Mouse (Mus musculus) kidney, adult 2 months (tissue): ENCODE data around the gene Wdfy3. TPM values are rescaled to one million over a fixed set of nuclear protein-coding genes. Genes with fewer than 3 reads are reported as not detected.
"Not testable (repeated sequence)": the region's sequence is repeated elsewhere in the genome, so short reads cannot be mapped to it uniquely, and the experiment has no call there.

Source experiments
- DNase-seq: peaks from one replicate; pipeline ENCODE4 v3.0.0; 2021
- H3K27ac ChIP-seq: fragments of 200-500 bp; 2 replicates; pipeline ENCODE4 v1.5.1; 2012; ENCODE audit warnings: low read depth, low read length, control low read depth, inconsistent platforms; ENCODE audit not compliant: insufficient read depth
- H3K27me3 ChIP-seq: fragments of 200-500 bp; replicated peaks from 2 replicates; pipeline ENCODE4 v1.6.1; 2012; ENCODE audit warnings: mild to moderate bottlenecking, moderate library complexity, low read length, inconsistent platforms; ENCODE audit not compliant: control insufficient read depth, insufficient read depth
- H3K36me3 ChIP-seq: fragments of 200-500 bp; 2 replicates; pipeline ENCODE4 v1.6.1; 2012; ENCODE audit warnings: mild to moderate bottlenecking, moderate library complexity, low read length, inconsistent platforms; ENCODE audit not compliant: control insufficient read depth, insufficient read depth
- H3K4me1 ChIP-seq: fragments of 200-500 bp; 2 replicates; pipeline ENCODE4 v1.6.1; 2011; ENCODE audit warnings: low read length; ENCODE audit not compliant: control insufficient read depth, insufficient read depth
- H3K4me3 ChIP-seq: fragments of 200-500 bp; 2 replicates; pipeline ENCODE4 v1.5.1; 2011; ENCODE audit warnings: mild to moderate bottlenecking, low read depth, low read length, control low read depth; ENCODE audit not compliant: insufficient read depth
- CTCF ChIP-seq: fragments of 200-500 bp; conservative IDR thresholded peaks from 2 replicates; pipeline ENCODE4 v1.5.1; 2011; ENCODE audit warnings: low read depth, mild to moderate bottlenecking, control low read depth, low read length, moderate library complexity, mixed read lengths; ENCODE audit not compliant: insufficient read depth, insufficient read length
- POLR2A ChIP-seq: fragments of 200-500 bp; IDR thresholded peaks from one replicate; pipeline ENCODE4 v1.6.1; 2011; ENCODE audit warnings: low read depth, low read length, control low read depth
- WGBS: fragments of 180-500 bp; shearing (Covaris S2); methylation state at CpG from one replicate; pipeline ENCODE4 v1.1.7; 2018; 5-methylcytosine and 5-hydroxymethylcytosine counted together
- polyA plus RNA-seq: library from polyadenylated mRNA; depleted of rRNA; stranded (reverse); fragments of >200 nt; gene quantifications from 2 replicates; pipeline ENCODE4 v1.2.3, GENCODE M21; 2012

Wdfy3 gene
- polyA plus RNA-seq, 1 experiment, result 39.7 TPM

DNA sequence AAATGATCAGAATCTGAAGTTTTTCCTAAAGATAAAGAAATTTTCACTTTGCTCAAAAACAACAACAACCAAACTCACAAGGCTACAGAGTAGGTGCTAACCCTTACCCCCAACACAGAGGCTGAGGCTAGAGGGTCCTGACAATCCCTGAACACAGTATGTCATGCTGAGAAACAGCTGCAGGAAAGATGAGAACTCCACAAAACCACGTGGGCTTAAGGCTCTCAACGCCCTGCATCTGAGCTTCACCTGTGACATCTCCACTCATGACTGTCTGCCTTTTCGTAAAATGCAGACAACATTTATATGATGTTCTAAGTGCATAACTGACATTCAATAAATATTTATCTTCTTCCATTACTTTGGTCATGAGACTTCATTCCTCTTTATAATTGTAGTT lies 83.0 kb downstream of the Wdfy3 start:
- Histone ChIP-seq H3K4me1 (no peaks in the 10 kb centered on the region; the same call in 1 of the 2 replicates), H3K27me3 (no peaks in the 10 kb centered on the region), H3K4me3 (no peak overlapping the region), H3K27ac (no peak overlapping the region), H3K36me3 (no peaks in the 10 kb centered on the region)
- DNase-seq, result no peak
- WGBS, result 61% methylated on average over 3 of the region's 3 CpGs
- TF ChIP-seq CTCF (no peak), POLR2A (no peak)

DNA sequence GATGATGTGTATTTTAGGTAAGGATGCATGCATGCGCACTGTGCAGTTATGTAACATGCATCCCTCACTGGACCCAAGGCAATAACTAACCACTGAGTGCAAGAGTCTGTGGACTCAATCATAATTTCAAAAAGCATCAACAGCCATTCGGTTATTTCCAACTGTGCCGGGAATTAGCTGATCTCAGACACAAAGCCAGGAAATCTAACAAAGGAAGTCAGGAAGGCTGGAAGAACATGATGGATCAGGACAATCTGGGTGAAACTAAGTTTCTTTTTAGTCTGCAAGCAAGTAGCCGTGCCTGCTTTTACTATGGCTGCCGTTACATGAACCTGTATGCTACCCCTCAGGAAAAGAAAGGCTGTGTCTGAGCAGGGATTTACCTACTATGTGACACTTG lies 87.5 kb downstream of the Wdfy3 start:
- Histone ChIP-seq H3K4me1 (no peaks in the 10 kb centered on the region), H3K27me3 (no peaks in the 10 kb centered on the region), H3K4me3 (no peak overlapping the region), H3K27ac (peak overlapping the region; percentile 76), H3K36me3 (no peaks in the 10 kb centered on the region)
- no peak for TF ChIP-seq CTCF
- TF ChIP-seq POLR2A, result no peak
- DNase-seq, result peak; percentile 57
- 66% methylated on average over 5 of the region's 5 CpGs for WGBS

DNA sequence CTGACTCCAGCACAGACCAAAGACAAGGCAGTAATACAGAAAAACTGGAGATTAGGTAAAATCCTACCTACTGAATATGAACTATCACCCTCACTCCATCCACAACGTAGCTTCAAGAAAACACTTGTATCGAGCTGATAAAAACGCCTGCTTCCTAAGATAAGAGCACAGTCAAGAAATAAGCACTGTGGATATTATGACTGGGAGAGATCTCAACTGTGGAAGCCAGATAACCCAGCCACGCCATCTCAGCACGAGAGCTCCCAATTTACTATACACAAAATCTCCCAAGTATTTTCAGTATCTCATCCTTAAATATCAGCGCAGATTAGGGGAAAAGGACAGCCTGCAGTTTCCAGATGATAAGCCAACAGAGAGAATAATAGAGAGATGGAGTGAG lies 90.1 kb downstream of the Wdfy3 start:
- TF ChIP-seq POLR2A (no peak), CTCF (no peak)
- no peak for DNase-seq
- H3K4me1 ChIP-seq, result no peaks in the 10 kb centered on the region
- H3K4me3 ChIP-seq, result no peak overlapping the region
- H3K27me3 ChIP-seq, result no peaks in the 10 kb centered on the region
- no peak overlapping the region for H3K27ac ChIP-seq
- WGBS, result 95% methylated on average over 6 of the region's 6 CpGs
- H3K36me3 ChIP-seq, result no peaks in the 10 kb centered on the region

DNA sequence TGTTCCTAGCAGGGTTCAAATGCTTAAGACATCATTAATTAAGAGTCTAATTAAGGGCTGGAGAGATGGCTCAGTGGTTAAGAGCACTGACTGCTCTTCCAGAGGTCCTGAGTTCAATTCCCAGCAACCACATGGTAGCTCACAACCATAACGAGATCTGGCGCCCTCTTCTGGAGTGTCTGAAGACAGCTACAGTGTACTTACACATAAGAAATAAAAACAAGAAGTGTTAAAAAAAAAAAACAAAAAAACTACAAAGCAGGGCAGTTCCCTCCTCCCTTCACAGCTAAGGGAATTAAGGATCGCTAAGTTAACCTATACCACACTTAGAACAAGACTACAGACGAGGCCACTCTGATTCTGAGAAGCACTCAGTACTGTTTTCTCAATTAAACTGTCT lies 97.1 kb downstream of the Wdfy3 start:
- not testable (repeated sequence) for H3K27ac ChIP-seq, DNase-seq, H3K4me3 ChIP-seq, H3K27me3 ChIP-seq, H3K36me3 ChIP-seq
- WGBS, result 70% methylated on average over 4 of the region's 4 CpGs
- 0 out of 2 replicates have a peak, but pooled peaks have one; percentile 8 for TF ChIP-seq CTCF
- H3K4me1 ChIP-seq, result peaks cover 15% of the 10 kb centered on the region

DNA sequence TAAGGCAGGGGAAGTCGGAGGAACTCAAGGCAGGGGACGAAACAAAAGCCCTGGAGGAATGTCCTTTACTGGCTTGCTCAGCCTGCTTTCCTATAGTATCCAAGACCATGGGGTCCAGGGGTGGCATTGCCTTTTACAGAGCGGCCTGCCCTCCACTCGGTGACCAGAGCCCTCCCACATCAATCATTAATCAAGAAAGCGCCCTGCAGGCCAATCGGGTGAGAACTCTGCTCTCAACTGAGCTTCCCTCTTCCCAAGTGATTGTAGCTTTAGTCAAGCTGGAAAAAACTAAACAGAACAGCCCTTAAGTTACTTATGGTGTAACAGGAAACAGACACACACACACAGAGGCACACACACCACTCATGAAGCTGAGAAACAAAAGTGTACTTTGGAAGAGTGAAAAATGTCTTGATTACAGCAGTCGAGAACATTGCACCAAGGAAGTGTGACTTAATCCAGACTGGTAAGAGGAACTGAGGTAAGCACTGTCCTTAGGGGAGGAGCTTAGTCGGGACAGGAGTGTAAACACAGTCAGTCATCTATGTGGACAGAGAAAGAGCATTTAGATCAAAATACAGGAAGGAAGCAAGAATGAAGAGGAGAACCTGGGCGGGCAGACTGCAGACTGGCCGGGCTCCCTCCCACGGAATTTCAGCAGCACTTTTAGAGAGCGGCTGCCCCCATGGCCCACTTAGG lies 101.4 kb downstream of the Wdfy3 start:
- H3K4me3 ChIP-seq, result peak overlapping the region; percentile 4; the same call in 1 of the 2 replicates
- WGBS, result 8% methylated on average over 12 of the region's 12 CpGs
- peaks cover 1% of the 10 kb centered on the region; the same call in 1 of the 2 replicates for H3K36me3 ChIP-seq
- TF ChIP-seq POLR2A, result no peak
- TF ChIP-seq CTCF, result no peak
- H3K27ac ChIP-seq, result peak overlapping the region; percentile 67
- DNase-seq, result peak; percentile 73
- no peaks in the 10 kb centered on the region for H3K27me3 ChIP-seq
- H3K4me1 ChIP-seq, result peaks cover 15% of the 10 kb centered on the region

DNA sequence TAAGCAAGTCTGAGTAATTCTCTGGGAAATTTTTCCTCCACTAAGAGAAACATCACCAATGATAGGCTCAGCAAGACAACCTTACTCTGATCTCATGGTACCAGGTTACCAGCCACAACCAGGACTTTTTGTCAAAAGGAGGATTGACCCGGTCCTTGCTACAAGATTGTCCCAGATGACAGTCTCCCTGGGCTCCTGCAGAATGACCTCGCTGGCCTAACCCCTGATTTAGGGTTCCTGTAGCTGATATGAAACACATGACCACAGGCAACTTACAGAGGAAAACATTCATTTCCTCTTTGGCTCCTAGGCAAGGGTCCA lies 101.9 kb downstream of the Wdfy3 start:
- 32% methylated on average over 2 of the region's 2 CpGs for WGBS
- no peaks in the 10 kb centered on the region for H3K27me3 ChIP-seq
- H3K36me3 ChIP-seq, result peaks cover 1% of the 10 kb centered on the region; the same call in 1 of the 2 replicates
- peaks cover 15% of the 10 kb centered on the region for H3K4me1 ChIP-seq
- no peak for DNase-seq
- H3K27ac ChIP-seq, result peak overlapping the region; percentile 67
- H3K4me3 ChIP-seq, result no peak overlapping the region
- no peak for TF ChIP-seq POLR2A
- no peak for TF ChIP-seq CTCF

DNA sequence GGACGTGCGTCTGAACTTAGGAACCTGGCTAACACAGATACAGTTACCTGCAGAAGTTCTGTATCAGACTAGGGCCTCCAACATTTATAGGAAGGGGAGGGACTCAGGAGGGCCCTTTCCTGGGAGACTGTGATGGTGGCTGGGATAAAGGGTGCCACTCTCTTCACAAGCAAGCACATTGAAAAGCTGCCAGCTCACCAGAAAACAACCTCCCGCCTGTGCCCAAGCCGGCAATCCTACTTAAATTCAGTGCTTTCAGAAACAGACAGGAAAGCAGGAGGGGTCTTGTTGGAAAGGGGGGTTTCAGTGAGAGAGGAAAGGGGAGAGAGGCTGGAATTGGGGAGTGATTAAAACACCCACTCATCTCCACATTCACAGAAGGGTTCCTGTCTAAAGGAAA lies 106.9 kb downstream of the Wdfy3 start:
- no peak for TF ChIP-seq CTCF
- TF ChIP-seq POLR2A, result no peak
- H3K4me1 ChIP-seq, result peaks cover under 1% of the 10 kb centered on the region; the same call in 1 of the 2 replicates
- H3K27ac ChIP-seq, result no peak overlapping the region
- no peak for DNase-seq
- no peaks in the 10 kb centered on the region; the same call in 1 of the 2 replicates for H3K36me3 ChIP-seq
- H3K4me3 ChIP-seq, result no peak overlapping the region
- 50% methylated on average over 4 of the region's 4 CpGs for WGBS
- H3K27me3 ChIP-seq, result no peaks in the 10 kb centered on the region

DNA sequence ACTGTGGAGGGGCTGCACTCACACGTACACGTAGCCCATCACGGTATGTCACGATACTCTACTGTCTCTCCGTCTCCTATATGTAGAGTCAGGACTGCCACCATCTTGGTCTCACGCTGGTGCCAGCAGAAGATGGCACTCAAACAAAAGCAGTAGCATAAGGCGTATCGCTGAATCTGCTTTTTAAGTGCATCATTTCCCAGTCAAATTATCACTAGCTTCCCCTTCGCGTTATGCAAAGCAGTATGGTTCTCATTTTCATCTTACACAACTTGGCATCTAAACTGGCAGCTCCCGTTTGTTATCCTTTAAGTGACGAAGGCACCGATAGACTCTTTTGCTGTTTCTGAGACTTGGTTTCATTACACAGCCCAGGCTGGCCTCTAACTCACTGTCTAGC lies 110.4 kb downstream of the Wdfy3 start:
- DNase-seq, result no peak
- Histone ChIP-seq H3K4me3 (no peak overlapping the region), H3K27ac (no peak overlapping the region), H3K27me3 (no peaks in the 10 kb centered on the region), H3K36me3 (peaks cover 2% of the 10 kb centered on the region; the same call in 1 of the 2 replicates), H3K4me1 (no peaks in the 10 kb centered on the region)
- no peak for TF ChIP-seq POLR2A
- WGBS, result 94% methylated on average over 13 of the region's 13 CpGs
